In the genomic region with DNA sequence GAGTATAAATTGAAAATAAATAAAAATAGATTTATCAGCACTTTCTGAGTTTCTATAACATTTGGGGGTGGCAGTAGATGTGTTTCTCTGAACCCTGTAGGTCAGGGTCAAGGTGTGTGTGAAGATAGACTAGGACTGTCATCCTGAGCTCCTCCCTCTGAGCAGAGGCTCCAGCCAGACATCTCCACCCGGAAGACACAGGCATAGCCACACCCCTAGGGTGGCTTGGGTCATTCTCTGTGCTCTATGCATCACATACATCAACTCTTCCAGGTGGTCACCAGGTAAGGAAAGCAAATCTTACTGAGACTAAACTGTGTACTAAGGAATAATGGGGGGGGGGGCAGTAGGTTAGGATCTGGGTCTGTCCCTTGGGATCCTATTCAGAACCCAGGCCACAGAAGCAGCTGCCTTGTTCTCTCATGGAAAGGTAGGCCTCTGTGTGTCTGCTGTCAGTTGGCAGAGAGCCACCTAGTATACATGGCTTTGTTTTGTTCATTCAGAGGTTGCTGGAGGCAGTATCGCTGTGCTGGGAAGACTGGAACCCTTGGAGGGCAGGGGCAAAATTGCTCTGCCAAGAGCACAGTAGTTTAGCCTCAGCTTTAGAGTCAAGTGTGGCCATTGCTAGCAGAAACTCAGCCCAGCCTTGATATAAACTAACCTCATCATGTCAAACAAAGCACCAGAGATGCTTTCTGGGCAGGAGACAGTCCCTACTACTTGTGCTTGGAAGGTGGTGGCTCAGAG, we compare ENCODE assay signal across 17 mouse cellular contexts.
"Had no signal": no experiment of that assay in that cellular context is flagged by ENCODE, and none has a peak within 500 bp of the region (broad histone marks: within the 10 kb centered on the region; RNA-seq: fewer than 3 reads in every experiment).

No protein-coding gene starts in this region.

- DNase-seq: liver, postnatal 0 days; lung, adult 2 months; lung, postnatal 14 days; lung, postnatal 36 days; right cerebral cortex, postnatal 14 days; thymus, adult 2 months; thymus, postnatal 25 days; thymus, postnatal 4 days had no signal

- H3K4me1 ChIP-seq: liver, embryonic 15.5 days; lung, embryonic 15.5 days; megakaryocyte, embryonic 14.5 days; midbrain, embryonic 12.5 days; neural tube, embryonic 12.5 days; stomach, embryonic 15.5 days had no signal

- H3K36me3 ChIP-seq: liver, embryonic 15.5 days; lung, embryonic 15.5 days; midbrain, embryonic 12.5 days; neural tube, embryonic 12.5 days; stomach, embryonic 15.5 days had no signal

- H3K4me3 ChIP-seq: liver, embryonic 15.5 days; lung, embryonic 15.5 days; megakaryocyte, embryonic 14.5 days; midbrain, embryonic 12.5 days; neural tube, embryonic 12.5 days; stomach, embryonic 15.5 days had no signal

- H3K9ac ChIP-seq: liver, embryonic 15.5 days; liver, postnatal 0 days; lung, embryonic 15.5 days; midbrain, embryonic 12.5 days; neural tube, embryonic 12.5 days; stomach, embryonic 15.5 days had no signal

- H3K4me2 ChIP-seq: liver, embryonic 15.5 days; lung, embryonic 15.5 days; midbrain, embryonic 12.5 days; neural tube, embryonic 12.5 days; stomach, embryonic 15.5 days had no signal

- H3K27me3 ChIP-seq: liver, embryonic 15.5 days; lung, embryonic 15.5 days; megakaryocyte, embryonic 14.5 days; midbrain, embryonic 12.5 days; neural tube, embryonic 12.5 days; stomach, embryonic 15.5 days had no signal

- H3K9me3 ChIP-seq: liver, embryonic 15.5 days; lung, embryonic 15.5 days; megakaryocyte, embryonic 14.5 days; midbrain, embryonic 12.5 days; neural tube, embryonic 12.5 days; stomach, embryonic 15.5 days had no signal

- ATAC-seq: liver, postnatal 0 days; lung, postnatal 0 days had no signal

- H3K27ac ChIP-seq: liver, embryonic 15.5 days; lung, embryonic 15.5 days; macrophage; midbrain, embryonic 12.5 days; neural tube, embryonic 12.5 days; stomach, embryonic 15.5 days; stomach, postnatal 0 days had no signal
